Mouse (Mus musculus): ENCODE measurements around the gene Hs6st3.

GRCm38 (mm10) chr14:119873617-119874016 lies 735.5 kb downstream of the Hs6st3 start:
- TF ChIP-seq CTCF (IDR thresholded peaks at IDR 0.05; ENCODE audit: low read depth): no peak
- no peak for TF ChIP-seq EP300 (optimal IDR thresholded peaks at IDR 0.05)
